Mouse (Mus musculus): Measurements from ENCODE around the gene Slc35e1. TPM values are rescaled to one million over a fixed set of nuclear protein-coding genes. Genes with fewer than 3 reads are reported as not detected.

The Slc35e1 gene
- polyA plus RNA-seq, 1 experiment from 2014 or later, result 5.8 TPM

DNA sequence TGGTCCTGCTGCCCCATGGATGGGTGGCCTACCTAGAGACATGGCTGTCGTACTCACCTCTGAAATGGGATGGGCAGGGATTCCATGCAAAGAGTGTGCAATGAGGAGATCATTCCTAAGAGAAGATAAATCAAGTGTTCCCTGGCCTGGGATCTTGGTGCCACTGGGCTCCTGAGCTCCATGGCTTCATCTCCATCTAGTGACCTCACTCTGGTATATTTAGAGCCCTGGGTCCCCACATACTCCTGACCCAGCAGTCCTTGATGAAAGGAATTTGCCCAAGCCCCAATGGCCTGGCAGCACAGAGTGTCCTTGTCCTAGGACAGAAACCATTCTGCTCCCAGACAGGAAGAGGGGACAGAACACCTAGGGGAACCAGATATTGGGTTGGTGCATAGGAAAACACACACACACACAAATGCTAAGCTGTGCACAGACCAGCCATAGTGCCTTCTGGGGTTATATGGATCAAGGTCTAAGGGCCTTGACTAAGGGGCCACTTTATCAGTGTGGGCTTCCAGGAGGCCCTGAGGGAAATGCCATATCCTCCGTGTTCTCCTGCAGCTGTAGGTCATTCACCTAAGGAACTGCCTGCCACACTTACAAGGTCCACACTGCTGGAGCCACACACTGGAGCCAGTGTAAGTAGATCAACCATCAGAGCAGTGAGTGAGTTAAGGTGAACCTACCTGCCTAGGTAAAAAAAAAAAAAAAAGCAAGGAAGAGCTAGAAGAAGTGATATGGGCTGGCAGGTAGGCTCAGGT lies 7.3 kb upstream of the Slc35e1 start:
- Histone ChIP-seq H3K9ac (replicated peaks) (no peak overlapping the region), H3K27me3 (ENCODE audit: insufficient read depth, low read length) (no peaks in the 10 kb centered on the region), H3K36me3 (replicated peaks; ENCODE audit: insufficient read depth, low read length) (peaks cover 20% of the 10 kb centered on the region), H3K27ac (ENCODE audit: low read depth) (no peak overlapping the region), H3K9me3 (ENCODE audit: low read length) (no peaks in the 10 kb centered on the region), H3K4me1 (ENCODE audit: insufficient read depth) (peaks cover 19% of the 10 kb centered on the region), H3K4me2 (ENCODE audit: low read depth, low read length) (no peak overlapping the region), H3K4me3 (ENCODE audit: low read depth, low read length) (no peak overlapping the region)
- no peak for DNase-seq
- ATAC-seq, result no peak
- TF ChIP-seq EP300 (IDR thresholded peaks at IDR 0.05; ENCODE audit: low read depth) (no peak), CTCF (IDR thresholded peaks at IDR 0.05; ENCODE audit: low read depth) (no peak)
- WGBS (ENCODE audit: insufficient replicate concordance), result 84% methylated on average over 2 of the region's 2 CpGs

DNA sequence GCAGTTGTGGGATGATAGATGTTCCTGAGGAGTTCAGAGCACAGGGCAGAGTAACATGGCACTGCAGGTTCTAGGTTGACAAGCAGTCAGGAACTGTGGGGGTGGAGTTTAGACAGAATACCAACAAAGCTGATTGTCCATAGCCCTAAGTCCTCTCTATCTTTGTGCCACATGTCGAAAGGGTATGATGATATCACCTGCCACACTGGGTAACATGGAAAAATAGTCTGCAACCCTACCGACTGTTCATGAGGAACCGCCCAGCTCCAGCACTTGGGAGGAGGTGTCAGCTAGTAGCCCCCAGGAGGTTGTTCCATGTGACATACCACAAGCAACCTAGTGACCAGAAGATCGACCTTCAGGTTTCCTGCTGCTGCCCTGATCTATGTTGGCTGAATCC lies 6.1 kb upstream of the Slc35e1 start:
- H3K9me3 ChIP-seq (ENCODE audit: low read length), result no peaks in the 10 kb centered on the region
- H3K27ac ChIP-seq (ENCODE audit: low read depth), result no peak overlapping the region
- DNase-seq (no peak), ATAC-seq (no peak; the same call in 1 of the 2 replicates)
- peaks cover 22% of the 10 kb centered on the region for H3K36me3 ChIP-seq (replicated peaks; ENCODE audit: insufficient read depth, low read length)
- no peaks in the 10 kb centered on the region for H3K27me3 ChIP-seq (ENCODE audit: insufficient read depth, low read length)
- TF ChIP-seq EP300 (IDR thresholded peaks at IDR 0.05; ENCODE audit: low read depth), result no peak
- TF ChIP-seq CTCF (IDR thresholded peaks at IDR 0.05; ENCODE audit: low read depth), result no peak
- peaks cover 16% of the 10 kb centered on the region for H3K4me1 ChIP-seq (ENCODE audit: insufficient read depth)
- no peak overlapping the region for H3K4me2 ChIP-seq (ENCODE audit: low read depth, low read length)
- H3K9ac ChIP-seq (replicated peaks), result no peak overlapping the region
- no peak overlapping the region for H3K4me3 ChIP-seq (ENCODE audit: low read depth, low read length)
- 59% methylated on average over 4 of the region's 4 CpGs for WGBS (ENCODE audit: insufficient replicate concordance)

DNA sequence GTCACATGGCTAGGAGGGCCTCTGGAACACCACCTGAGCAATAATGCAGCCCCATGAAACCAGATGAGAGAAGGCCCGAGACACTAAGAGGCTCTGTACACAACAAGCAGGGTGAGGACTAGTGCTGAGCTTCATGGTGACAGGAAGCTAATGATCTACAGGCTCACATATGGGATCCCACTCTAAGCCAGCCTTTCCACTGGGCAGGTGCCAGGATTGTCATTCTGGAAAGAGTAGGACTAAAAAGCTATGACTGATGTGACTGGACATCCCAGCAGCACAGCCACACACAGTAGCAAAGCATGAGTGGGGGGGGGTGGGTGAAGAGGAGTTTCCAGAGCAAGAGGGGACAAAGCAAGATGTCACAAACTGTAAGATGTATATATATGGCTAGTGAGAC lies 5.5 kb upstream of the Slc35e1 start:
- TF ChIP-seq EP300 (IDR thresholded peaks at IDR 0.05; ENCODE audit: low read depth) (no peak), CTCF (IDR thresholded peaks at IDR 0.05; ENCODE audit: low read depth) (no peak)
- Histone ChIP-seq H3K4me3 (ENCODE audit: low read depth, low read length) (no peak overlapping the region), H3K36me3 (replicated peaks; ENCODE audit: insufficient read depth, low read length) (peaks cover 22% of the 10 kb centered on the region), H3K27ac (ENCODE audit: low read depth) (no peak overlapping the region), H3K9ac (replicated peaks) (no peak overlapping the region), H3K9me3 (ENCODE audit: low read length) (no peaks in the 10 kb centered on the region), H3K4me2 (ENCODE audit: low read depth, low read length) (no peak overlapping the region), H3K4me1 (ENCODE audit: insufficient read depth) (peaks cover 17% of the 10 kb centered on the region), H3K27me3 (ENCODE audit: insufficient read depth, low read length) (no peaks in the 10 kb centered on the region)
- no peak for ATAC-seq
- DNase-seq, result no peak
- WGBS (ENCODE audit: insufficient replicate concordance), result 56% methylated on average over 1 of the region's 1 CpGs

DNA sequence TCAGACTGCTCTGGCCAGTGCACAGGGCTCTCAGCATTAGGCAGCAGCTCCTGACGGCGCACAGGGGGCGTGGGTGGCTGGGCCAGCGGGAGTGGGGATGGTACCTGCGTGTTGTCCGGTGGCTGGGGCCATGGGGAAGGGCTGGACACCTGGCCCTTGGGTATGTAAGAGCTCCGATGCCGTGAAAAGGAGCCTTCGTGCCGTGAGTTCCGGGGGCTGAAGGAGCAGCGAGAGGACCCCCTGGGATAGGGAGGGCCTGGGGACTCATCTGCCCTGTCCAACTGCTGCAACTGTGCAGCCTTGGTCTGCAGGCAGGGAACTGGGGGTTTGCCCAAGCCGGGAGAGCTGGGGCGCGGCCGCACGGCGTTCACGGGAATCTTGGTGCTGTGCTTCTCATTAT lies 3.8 kb upstream of the Slc35e1 start:
- no peak for ATAC-seq
- DNase-seq, result no peak
- TF ChIP-seq EP300 (IDR thresholded peaks at IDR 0.05; ENCODE audit: low read depth) (no peak), CTCF (IDR thresholded peaks at IDR 0.05; ENCODE audit: low read depth) (no peak)
- Histone ChIP-seq H3K27ac (ENCODE audit: low read depth) (no peak overlapping the region), H3K9me3 (ENCODE audit: low read length) (no peaks in the 10 kb centered on the region), H3K36me3 (replicated peaks; ENCODE audit: insufficient read depth, low read length) (peaks cover 22% of the 10 kb centered on the region), H3K27me3 (ENCODE audit: insufficient read depth, low read length) (no peaks in the 10 kb centered on the region), H3K4me1 (ENCODE audit: insufficient read depth) (peaks cover 23% of the 10 kb centered on the region), H3K4me3 (ENCODE audit: low read depth, low read length) (no peak overlapping the region), H3K9ac (replicated peaks) (no peak overlapping the region), H3K4me2 (ENCODE audit: low read depth, low read length) (no peak overlapping the region)
- 86% methylated on average over 19 of the region's 19 CpGs for WGBS (ENCODE audit: insufficient replicate concordance)

DNA sequence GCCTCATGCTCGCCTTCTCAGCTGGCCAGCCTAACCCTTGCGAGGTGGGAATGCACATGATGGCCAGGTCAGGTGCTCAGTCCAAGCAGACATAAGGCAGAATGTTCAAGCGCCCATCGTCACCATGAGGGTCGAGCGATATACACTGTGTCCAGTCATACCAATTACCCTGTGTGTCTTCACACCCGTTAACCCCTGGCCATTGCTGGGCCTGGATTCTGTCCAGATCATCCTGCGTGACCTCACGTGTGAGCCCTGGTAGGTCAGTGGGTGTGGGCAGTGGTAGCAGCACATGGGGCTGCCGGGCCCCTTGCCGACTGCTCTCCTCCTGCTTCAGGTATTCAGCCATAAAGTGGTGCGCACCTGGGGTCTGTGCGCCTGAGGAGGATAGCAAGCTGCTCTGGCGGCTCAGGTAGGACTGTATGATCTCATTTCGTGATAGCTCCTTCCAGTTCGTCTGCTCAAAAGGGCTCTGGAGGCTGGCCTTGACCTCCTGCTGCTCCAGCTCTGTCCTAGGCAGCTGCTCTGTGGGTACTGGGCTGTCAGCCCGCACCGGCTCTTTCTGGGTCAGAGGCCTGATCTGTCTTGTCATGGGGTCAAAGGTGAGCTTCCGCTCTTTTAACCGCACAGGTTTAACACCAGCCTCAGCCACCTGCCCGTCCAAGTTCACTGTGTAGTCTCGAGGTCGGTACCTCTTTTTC lies 3.1 kb upstream of the Slc35e1 start:
- Histone ChIP-seq H3K9me3 (ENCODE audit: low read length) (no peaks in the 10 kb centered on the region), H3K36me3 (replicated peaks; ENCODE audit: insufficient read depth, low read length) (peaks cover 22% of the 10 kb centered on the region), H3K27ac (ENCODE audit: low read depth) (peak overlapping the region; percentile 34; the same call in 1 of the 2 replicates), H3K27me3 (ENCODE audit: insufficient read depth, low read length) (no peaks in the 10 kb centered on the region), H3K4me2 (ENCODE audit: low read depth, low read length) (no peak overlapping the region), H3K4me1 (ENCODE audit: insufficient read depth) (peaks cover 29% of the 10 kb centered on the region), H3K9ac (replicated peaks) (0 out of 2 replicates have a peak overlapping the region, but pooled peaks have one; percentile 41), H3K4me3 (ENCODE audit: low read depth, low read length) (no peak overlapping the region)
- ATAC-seq, result no peak
- no peak for TF ChIP-seq CTCF (IDR thresholded peaks at IDR 0.05; ENCODE audit: low read depth)
- TF ChIP-seq EP300 (IDR thresholded peaks at IDR 0.05; ENCODE audit: low read depth), result no peak
- WGBS (ENCODE audit: insufficient replicate concordance), result 79% methylated on average over 23 of the region's 23 CpGs
- no peak for DNase-seq

DNA sequence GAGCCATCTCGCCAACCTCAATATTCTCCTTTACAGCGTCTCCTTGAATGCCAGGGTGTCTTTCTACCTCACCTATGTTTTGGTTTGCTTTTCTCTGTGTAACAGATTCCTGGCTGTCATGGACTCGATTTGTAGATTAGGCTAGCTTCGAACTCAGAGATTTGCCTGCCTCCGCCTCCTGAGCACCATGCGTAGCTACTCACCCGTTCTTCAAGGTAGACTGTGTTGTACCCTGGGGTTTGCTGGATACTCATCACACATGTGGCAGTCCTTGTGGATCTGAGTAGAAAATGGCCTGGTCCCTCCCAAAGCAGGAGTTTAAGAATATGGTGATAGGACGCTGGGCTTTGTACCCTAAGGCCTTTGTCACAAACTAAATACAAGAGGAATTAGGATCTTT lies 967 bp upstream of the Slc35e1 start:
- H3K4me1 ChIP-seq (ENCODE audit: insufficient read depth), result peaks cover 39% of the 10 kb centered on the region
- H3K9ac ChIP-seq (replicated peaks), result peak overlapping the region; percentile 76
- DNase-seq (no peak), ATAC-seq (no peak)
- H3K27ac ChIP-seq (ENCODE audit: low read depth), result peak overlapping the region; percentile 90
- peaks cover 40% of the 10 kb centered on the region for H3K36me3 ChIP-seq (replicated peaks; ENCODE audit: insufficient read depth, low read length)
- H3K9me3 ChIP-seq (ENCODE audit: low read length), result no peaks in the 10 kb centered on the region
- peak overlapping the region; percentile 97 for H3K4me2 ChIP-seq (ENCODE audit: low read depth, low read length)
- no peaks in the 10 kb centered on the region for H3K27me3 ChIP-seq (ENCODE audit: insufficient read depth, low read length)
- TF ChIP-seq CTCF (IDR thresholded peaks at IDR 0.05; ENCODE audit: low read depth) (no peak), EP300 (IDR thresholded peaks at IDR 0.05; ENCODE audit: low read depth) (no peak)
- 9% methylated on average over 8 of the region's 8 CpGs for WGBS (ENCODE audit: insufficient replicate concordance)
- peak overlapping the region; percentile 92 for H3K4me3 ChIP-seq (ENCODE audit: low read depth, low read length)
